Mouse (Mus musculus): ENCODE data around the gene Plxna1. TPM values are rescaled to one million over a fixed set of nuclear protein-coding genes. Genes with fewer than 3 reads are reported as not detected.

The Plxna1 gene
- polyA plus RNA-seq, 1 experiment from 2014 or later, result 17.3 TPM

GRCm38 (mm10) chr6:89333964-89334702, 28.3 kb downstream of the Plxna1 start:
- no peak overlapping the region for H3K4me3 ChIP-seq (ENCODE audit: low read depth, low read length)
- no peak overlapping the region for H3K4me2 ChIP-seq (replicated peaks; ENCODE audit: low read depth, low read length)
- H3K9me3 ChIP-seq (ENCODE audit: control insufficient read depth, low read depth, low read length), result no peaks in the 10 kb centered on the region
- H3K27ac ChIP-seq (ENCODE audit: low read length), result no peak overlapping the region
- H3K27me3 ChIP-seq (ENCODE audit: control insufficient read depth, insufficient read depth, low read length), result no peaks in the 10 kb centered on the region
- H3K4me1 ChIP-seq (ENCODE audit: control insufficient read depth, insufficient read depth, low read length), result no peaks in the 10 kb centered on the region
- no peak overlapping the region for H3K9ac ChIP-seq (replicated peaks; ENCODE audit: low read depth, low read length)
- no peak for ATAC-seq (ENCODE audit: insufficient number of reproducible peaks, insufficient read depth, low FRiP score, low read depth)
- H3K36me3 ChIP-seq (ENCODE audit: control insufficient read depth, insufficient read depth, low read length), result peaks cover 89% of the 10 kb centered on the region
- WGBS, result 80% methylated on average over 12 of the region's 12 CpGs

DNA sequence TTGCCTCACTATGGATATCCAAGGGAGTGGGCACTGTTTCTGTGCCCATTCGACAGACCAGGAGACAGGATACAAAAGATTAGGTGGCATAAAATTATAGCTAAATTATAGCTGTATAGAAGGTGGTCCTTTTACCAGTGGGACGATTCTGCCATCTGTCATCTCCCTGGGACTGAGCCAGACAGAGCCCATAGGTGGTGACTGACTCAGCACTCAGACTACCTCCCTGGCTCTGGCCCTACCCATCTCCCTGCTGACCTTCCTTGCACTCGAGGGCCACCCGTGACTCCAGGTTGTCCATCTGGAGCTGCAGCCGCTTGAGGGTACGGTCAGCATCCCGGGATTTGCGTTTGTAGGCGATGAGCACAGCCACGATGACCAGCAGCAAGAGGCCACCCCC, 31.5 kb downstream of the Plxna1 start:
- no peak for ATAC-seq (ENCODE audit: insufficient number of reproducible peaks, insufficient read depth, low FRiP score, low read depth)
- no peak overlapping the region for H3K4me2 ChIP-seq (replicated peaks; ENCODE audit: low read depth, low read length)

GRCm38 (mm10) chr6:89328634-89329033, 33.8 kb downstream of the Plxna1 start:
- Histone ChIP-seq H3K4me3 (ENCODE audit: low read depth, low read length) (no peak overlapping the region), H3K36me3 (ENCODE audit: control insufficient read depth, insufficient read depth, low read length) (peaks cover 66% of the 10 kb centered on the region), H3K9ac (replicated peaks; ENCODE audit: low read depth, low read length) (no peak overlapping the region), H3K4me2 (replicated peaks; ENCODE audit: low read depth, low read length) (no peak overlapping the region), H3K27ac (ENCODE audit: low read length) (no peak overlapping the region), H3K4me1 (ENCODE audit: control insufficient read depth, insufficient read depth, low read length) (no peaks in the 10 kb centered on the region), H3K27me3 (ENCODE audit: control insufficient read depth, insufficient read depth, low read length) (no peaks in the 10 kb centered on the region), H3K9me3 (ENCODE audit: control insufficient read depth, low read depth, low read length) (no peaks in the 10 kb centered on the region)
- WGBS, result 84% methylated on average over 4 of the region's 4 CpGs
- no peak for ATAC-seq (ENCODE audit: insufficient number of reproducible peaks, insufficient read depth, low FRiP score, low read depth)

More for the DNA sequence above, 31.5 kb downstream of the Plxna1 start:
- no peak overlapping the region for H3K27ac ChIP-seq (ENCODE audit: low read length)
- no peaks in the 10 kb centered on the region for H3K27me3 ChIP-seq (ENCODE audit: control insufficient read depth, insufficient read depth, low read length)
- H3K4me1 ChIP-seq (ENCODE audit: control insufficient read depth, insufficient read depth, low read length), result no peaks in the 10 kb centered on the region
- H3K9me3 ChIP-seq (ENCODE audit: control insufficient read depth, low read depth, low read length), result no peaks in the 10 kb centered on the region
- H3K4me3 ChIP-seq (ENCODE audit: low read depth, low read length), result no peak overlapping the region
- 97% methylated on average over 10 of the region's 10 CpGs for WGBS
- peaks cover 75% of the 10 kb centered on the region for H3K36me3 ChIP-seq (ENCODE audit: control insufficient read depth, insufficient read depth, low read length)
- no peak overlapping the region for H3K9ac ChIP-seq (replicated peaks; ENCODE audit: low read depth, low read length)

GRCm38 (mm10) chr6:89327746-89328491, 34.5 kb downstream of the Plxna1 start:
- H3K27ac ChIP-seq (ENCODE audit: low read length), result no peak overlapping the region
- 58% methylated on average over 15 of the region's 15 CpGs for WGBS
- no peak overlapping the region for H3K4me3 ChIP-seq (ENCODE audit: low read depth, low read length)
- peaks cover 68% of the 10 kb centered on the region for H3K36me3 ChIP-seq (ENCODE audit: control insufficient read depth, insufficient read depth, low read length)
- H3K9me3 ChIP-seq (ENCODE audit: control insufficient read depth, low read depth, low read length), result no peaks in the 10 kb centered on the region
- no peaks in the 10 kb centered on the region for H3K27me3 ChIP-seq (ENCODE audit: control insufficient read depth, insufficient read depth, low read length)
- H3K9ac ChIP-seq (replicated peaks; ENCODE audit: low read depth, low read length), result no peak overlapping the region
- no peak for ATAC-seq (ENCODE audit: insufficient number of reproducible peaks, insufficient read depth, low FRiP score, low read depth)
- H3K4me1 ChIP-seq (ENCODE audit: control insufficient read depth, insufficient read depth, low read length), result no peaks in the 10 kb centered on the region
- H3K4me2 ChIP-seq (replicated peaks; ENCODE audit: low read depth, low read length), result no peak overlapping the region

- Histone ChIP-seq H3K9ac (replicated peaks; ENCODE audit: low read depth, low read length) (no peak overlapping the region), H3K4me1 (ENCODE audit: control insufficient read depth, insufficient read depth, low read length) (no peaks in the 10 kb centered on the region), H3K4me3 (ENCODE audit: low read depth, low read length) (no peak overlapping the region), H3K27ac (ENCODE audit: low read length) (no peak overlapping the region), H3K27me3 (ENCODE audit: control insufficient read depth, insufficient read depth, low read length) (no peaks in the 10 kb centered on the region), H3K36me3 (ENCODE audit: control insufficient read depth, insufficient read depth, low read length) (peaks cover 66% of the 10 kb centered on the region), H3K9me3 (ENCODE audit: control insufficient read depth, low read depth, low read length) (no peaks in the 10 kb centered on the region), H3K4me2 (replicated peaks; ENCODE audit: low read depth, low read length) (no peak overlapping the region)
- 93% methylated on average over 4 of the region's 4 CpGs for WGBS
- no peak for ATAC-seq (ENCODE audit: insufficient number of reproducible peaks, insufficient read depth, low FRiP score, low read depth)
These were observed 37.6 kb downstream of the Plxna1 start for GRCm38 (mm10) chr6:89324842-89325241.

- 60% methylated on average over 4 of the region's 4 CpGs for WGBS
- Histone ChIP-seq H3K27me3 (ENCODE audit: control insufficient read depth, insufficient read depth, low read length) (no peaks in the 10 kb centered on the region), H3K9ac (replicated peaks; ENCODE audit: low read depth, low read length) (no peak overlapping the region), H3K4me1 (ENCODE audit: control insufficient read depth, insufficient read depth, low read length) (no peaks in the 10 kb centered on the region), H3K9me3 (ENCODE audit: control insufficient read depth, low read depth, low read length) (no peaks in the 10 kb centered on the region), H3K36me3 (ENCODE audit: control insufficient read depth, insufficient read depth, low read length) (peaks cover 28% of the 10 kb centered on the region), H3K27ac (ENCODE audit: low read length) (no peak overlapping the region), H3K4me2 (replicated peaks; ENCODE audit: low read depth, low read length) (no peak overlapping the region), H3K4me3 (ENCODE audit: low read depth, low read length) (no peak overlapping the region)
- ATAC-seq (ENCODE audit: insufficient number of reproducible peaks, insufficient read depth, low FRiP score, low read depth), result no peak
These were observed 47.2 kb downstream of the Plxna1 start for GRCm38 (mm10) chr6:89315263-89315662.

GRCm38 (mm10) chr6:89311518-89311917, 50.9 kb downstream of the Plxna1 start:
- Histone ChIP-seq H3K36me3 (ENCODE audit: control insufficient read depth, insufficient read depth, low read length) (no peaks in the 10 kb centered on the region), H3K27ac (ENCODE audit: low read length) (no peak overlapping the region), H3K9ac (replicated peaks; ENCODE audit: low read depth, low read length) (no peak overlapping the region), H3K4me3 (ENCODE audit: low read depth, low read length) (no peak overlapping the region), H3K4me2 (replicated peaks; ENCODE audit: low read depth, low read length) (no peak overlapping the region), H3K9me3 (ENCODE audit: control insufficient read depth, low read depth, low read length) (peaks cover 4% of the 10 kb centered on the region; the same call in 1 of the 2 replicates), H3K4me1 (ENCODE audit: control insufficient read depth, insufficient read depth, low read length) (no peaks in the 10 kb centered on the region), H3K27me3 (ENCODE audit: control insufficient read depth, insufficient read depth, low read length) (no peaks in the 10 kb centered on the region)
- 70% methylated on average over 2 of the region's 2 CpGs for WGBS
- ATAC-seq (ENCODE audit: insufficient number of reproducible peaks, insufficient read depth, low FRiP score, low read depth), result no peak

DNA sequence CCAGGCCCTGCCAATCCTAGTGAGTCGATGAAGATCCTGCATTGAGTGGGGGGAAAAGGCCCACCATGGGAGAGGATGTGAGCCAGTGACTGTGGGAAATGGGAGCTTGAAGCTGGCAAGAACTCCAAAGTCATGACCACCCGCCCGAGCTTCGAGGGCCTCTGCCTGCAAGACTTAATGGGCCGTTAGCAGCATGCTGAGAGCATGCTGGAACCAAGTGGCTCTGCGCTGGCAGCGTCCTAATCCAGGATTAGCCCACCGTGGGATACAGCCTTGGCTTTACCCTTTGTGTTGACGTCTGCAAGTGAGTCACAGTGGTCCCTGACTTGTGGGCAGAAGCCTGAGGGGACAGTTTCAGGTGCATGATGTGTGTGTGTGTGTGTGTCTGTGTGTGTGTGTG, 52.2 kb downstream of the Plxna1 start:
- no peaks in the 10 kb centered on the region for H3K36me3 ChIP-seq (ENCODE audit: control insufficient read depth, insufficient read depth, low read length)
- 59% methylated on average over 9 of the region's 9 CpGs for WGBS

More for the DNA sequence above, 52.2 kb downstream of the Plxna1 start:
- H3K27ac ChIP-seq (ENCODE audit: low read length), result no peak overlapping the region
- no peak overlapping the region for H3K9ac ChIP-seq (replicated peaks; ENCODE audit: low read depth, low read length)
- peaks cover 4% of the 10 kb centered on the region; the same call in 1 of the 2 replicates for H3K9me3 ChIP-seq (ENCODE audit: control insufficient read depth, low read depth, low read length)
- H3K4me2 ChIP-seq (replicated peaks; ENCODE audit: low read depth, low read length), result no peak overlapping the region
- ATAC-seq (ENCODE audit: insufficient number of reproducible peaks, insufficient read depth, low FRiP score, low read depth), result no peak
- no peaks in the 10 kb centered on the region for H3K4me1 ChIP-seq (ENCODE audit: control insufficient read depth, insufficient read depth, low read length)
- H3K4me3 ChIP-seq (ENCODE audit: low read depth, low read length), result no peak overlapping the region
- H3K27me3 ChIP-seq (ENCODE audit: control insufficient read depth, insufficient read depth, low read length), result no peaks in the 10 kb centered on the region
